Mouse (Mus musculus): ENCODE measurements around the gene Prodh2. TPM values are rescaled to one million over a fixed set of nuclear protein-coding genes. Genes with fewer than 3 reads are reported as not detected.
A peak's percentile ranks its signal among the peaks of the same experiment; 100 is the strongest.

Prodh2 gene
- polyA plus RNA-seq, 1 experiment from 2014 or later = 14.4 TPM

DNA sequence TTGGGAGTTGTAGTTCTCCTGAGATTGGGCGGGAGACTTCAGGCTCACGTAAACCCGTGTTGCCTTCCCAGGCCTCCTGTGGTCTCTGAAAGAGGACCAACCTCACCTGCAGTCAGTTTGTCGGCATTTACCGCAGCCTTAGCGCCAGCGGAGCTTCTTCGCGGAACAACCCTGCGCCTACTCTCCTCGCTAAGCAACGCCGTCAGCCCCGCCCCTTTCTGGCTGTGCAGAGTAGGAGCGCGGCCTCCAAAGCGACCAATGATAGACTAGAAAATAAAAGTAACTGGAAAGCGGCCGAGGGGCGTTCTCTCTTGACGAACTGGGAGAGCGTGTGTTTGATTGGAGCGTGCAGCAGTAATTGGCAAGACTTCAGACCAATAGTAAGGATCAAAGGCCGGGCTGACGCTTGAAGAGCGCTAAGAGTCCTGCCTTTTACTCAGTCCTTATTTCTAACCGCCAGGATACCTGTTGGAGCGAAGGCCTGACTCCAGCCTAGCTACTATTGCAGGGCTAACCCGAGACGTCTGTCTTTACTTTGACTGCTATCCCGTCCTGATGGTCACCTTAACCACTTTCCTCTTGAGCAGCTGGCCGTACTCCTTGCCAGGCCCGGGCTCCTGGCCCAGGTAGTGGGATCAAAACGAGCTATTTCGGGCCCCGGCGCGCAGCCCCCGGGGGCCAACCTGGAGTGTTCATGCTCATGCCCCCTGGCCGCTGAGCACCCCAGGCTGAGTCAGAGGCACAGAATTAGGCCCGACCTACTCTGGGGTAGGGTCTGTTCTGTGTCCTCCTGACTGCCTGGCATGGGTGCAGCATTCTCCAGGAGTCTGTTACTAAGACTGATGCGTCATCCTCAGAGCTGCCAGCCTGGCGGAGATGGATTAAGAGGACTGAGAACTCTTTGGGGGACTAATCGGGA lies 58.9 kb downstream of the Prodh2 start, which contains the start of the genes Hspb6 and Proser3:
TSS of gene Hspb6 (plus strand) at position 77 of the 919 bp plus-strand sequence.
TSS of gene Proser3 (minus strand) at position 198 of the 919 bp plus-strand sequence.
- WGBS = under 1% methylated on average over 44 of the region's 44 CpGs
- Histone ChIP-seq H3K27me3 (no peaks in the 10 kb centered on the region), H3K9me3 (replicated peaks) (no peaks in the 10 kb centered on the region), H3K4me2 (peak within 1 kb of the TSS; percentile 85), H3K4me1 (peaks cover 27% of the 10 kb centered on the region), H3K4me3 (replicated peaks) (peak within 1 kb of the TSS; percentile 66), H3K9ac (peak within 1 kb of the TSS; percentile 66), H3K36me3 (peaks cover 52% of the 10 kb centered on the region), H3K27ac (peak within 1 kb of the TSS; percentile 99)
- ATAC-seq (replicated peaks; ENCODE audit: low FRiP score) = peak; percentile 96

DNA sequence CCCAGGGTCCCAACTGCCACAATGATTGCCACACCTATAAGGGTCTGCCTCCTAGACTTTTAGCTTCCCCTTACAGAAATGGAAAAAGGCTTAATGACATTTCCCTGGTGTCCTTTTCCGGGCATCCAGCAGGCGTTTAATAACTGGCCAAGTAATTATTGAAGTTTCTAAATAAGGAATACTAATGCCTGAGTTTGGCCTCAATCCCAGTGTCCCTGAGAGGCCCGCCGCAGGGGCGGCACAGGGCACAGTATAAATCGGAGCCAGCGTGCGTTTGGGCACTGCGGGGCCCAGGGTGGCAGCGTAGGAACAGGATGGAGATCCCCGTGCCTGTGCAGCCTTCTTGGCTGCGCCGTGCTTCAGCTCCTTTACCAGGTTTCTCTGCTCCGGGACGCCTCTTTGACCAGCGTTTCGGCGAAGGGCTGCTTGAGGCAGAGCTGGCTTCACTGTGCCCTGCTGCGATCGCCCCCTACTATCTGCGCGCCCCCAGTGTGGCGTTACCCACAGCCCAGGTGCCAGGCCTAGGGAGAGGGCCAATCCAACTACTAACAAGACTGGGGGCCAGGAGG lies 59.7 kb downstream of the Prodh2 start:
- 0 out of 2 replicates have a peak, but pooled peaks have one; percentile 19 for ATAC-seq (replicated peaks; ENCODE audit: low FRiP score)
- H3K4me3 ChIP-seq (replicated peaks) = peak overlapping the region; percentile 66

DNA sequence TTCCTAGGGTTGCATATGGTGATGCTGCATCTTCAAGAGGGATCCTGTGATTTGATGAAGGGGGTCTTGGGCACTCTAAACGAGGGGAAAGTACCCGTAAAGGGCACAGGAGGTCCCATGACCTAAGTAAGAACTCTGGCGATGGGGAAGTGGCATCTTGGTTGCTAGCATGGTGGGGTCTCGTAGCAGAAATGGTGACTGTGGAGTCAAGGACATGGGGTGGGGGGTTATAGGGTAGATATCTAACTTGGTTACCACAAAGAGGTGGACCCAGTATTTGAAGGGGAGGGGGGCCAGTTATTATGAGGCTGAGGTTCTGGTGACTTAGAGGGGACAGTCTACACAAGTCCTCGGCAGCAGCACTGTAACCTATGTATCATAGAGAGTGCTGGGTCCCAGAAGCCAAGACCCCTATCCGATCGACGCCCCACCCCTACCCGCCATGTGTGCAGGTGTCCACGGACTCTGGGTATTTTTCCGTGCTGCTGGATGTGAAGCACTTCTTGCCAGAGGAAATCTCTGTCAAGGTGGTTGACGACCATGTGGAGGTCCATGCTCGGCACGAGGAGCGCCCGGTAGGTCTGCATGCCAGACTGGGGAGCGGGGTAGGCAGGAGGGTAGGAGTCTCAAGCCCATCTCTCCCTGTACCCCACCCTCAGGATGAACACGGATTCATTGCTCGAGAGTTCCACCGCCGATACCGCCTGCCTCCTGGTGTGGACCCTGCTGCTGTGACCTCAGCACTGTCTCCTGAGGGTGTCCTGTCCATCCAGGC lies 60.6 kb downstream of the Prodh2 start:
- 0 out of 2 replicates have a peak overlapping the region, but pooled peaks have one; percentile 56 for H3K9ac ChIP-seq
- H3K27me3 ChIP-seq = no peaks in the 10 kb centered on the region
- no peaks in the 10 kb centered on the region for H3K9me3 ChIP-seq (replicated peaks)
- H3K36me3 ChIP-seq = peaks cover 40% of the 10 kb centered on the region
- H3K4me3 ChIP-seq (replicated peaks) = peak overlapping the region; percentile 66
- 0 out of 2 replicates have a peak overlapping the region, but pooled peaks have one; percentile 99 for H3K27ac ChIP-seq
- peaks cover 41% of the 10 kb centered on the region for H3K4me1 ChIP-seq
- WGBS = 80% methylated on average over 22 of the region's 22 CpGs
- no peak for ATAC-seq (replicated peaks; ENCODE audit: low FRiP score)
- peak overlapping the region; percentile 85 for H3K4me2 ChIP-seq

More for the DNA sequence above, 59.7 kb downstream of the Prodh2 start:
- no peaks in the 10 kb centered on the region for H3K27me3 ChIP-seq
- peak overlapping the region; percentile 85 for H3K4me2 ChIP-seq
- peaks cover 49% of the 10 kb centered on the region for H3K36me3 ChIP-seq
- peaks cover 32% of the 10 kb centered on the region for H3K4me1 ChIP-seq
- H3K9me3 ChIP-seq (replicated peaks) = no peaks in the 10 kb centered on the region
- WGBS = 3% methylated on average over 23 of the region's 23 CpGs
- H3K27ac ChIP-seq = peak overlapping the region; percentile 99
- peak overlapping the region; percentile 56 for H3K9ac ChIP-seq

DNA sequence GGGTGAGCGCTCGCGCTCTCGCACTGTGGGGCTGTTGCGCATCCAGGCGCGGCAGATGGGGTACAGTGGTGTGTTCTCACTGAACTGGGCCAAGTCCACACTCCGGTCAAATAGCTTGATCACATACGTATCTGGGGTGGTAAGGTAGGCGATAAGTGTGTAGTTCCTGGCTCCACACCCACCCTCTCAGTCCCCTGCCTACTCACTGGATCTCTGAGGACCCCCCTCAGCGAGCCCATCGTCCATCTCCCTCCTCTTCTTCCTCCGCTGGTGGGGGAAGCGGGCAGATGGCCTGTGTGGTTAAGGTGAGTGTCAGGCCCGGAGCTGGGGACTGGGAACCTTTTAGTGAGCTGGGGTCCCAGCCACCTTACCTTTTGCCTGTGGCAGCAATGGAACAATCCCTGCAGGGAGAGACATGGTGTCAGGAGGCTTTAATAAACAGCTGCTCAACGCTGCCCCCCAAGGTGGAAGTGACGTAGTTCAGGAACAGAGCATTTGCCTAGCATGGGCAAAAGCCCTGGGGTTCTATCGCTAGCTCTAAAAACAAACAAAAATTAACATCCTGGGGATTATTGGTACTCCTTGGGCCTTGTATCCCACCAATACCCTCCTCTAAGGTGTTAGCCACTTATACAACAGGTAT lies 63.6 kb downstream of the Prodh2 start:
- H3K9me3 ChIP-seq (replicated peaks) = no peaks in the 10 kb centered on the region
- H3K27me3 ChIP-seq = no peaks in the 10 kb centered on the region
- WGBS = 94% methylated on average over 18 of the region's 18 CpGs
- peaks cover 46% of the 10 kb centered on the region for H3K4me1 ChIP-seq
- no peak overlapping the region for H3K27ac ChIP-seq
- H3K36me3 ChIP-seq = peaks cover 44% of the 10 kb centered on the region
- H3K4me2 ChIP-seq = no peak overlapping the region
- ATAC-seq (replicated peaks; ENCODE audit: low FRiP score) = no peak
- H3K9ac ChIP-seq = no peak overlapping the region
- H3K4me3 ChIP-seq (replicated peaks) = no peak overlapping the region

DNA sequence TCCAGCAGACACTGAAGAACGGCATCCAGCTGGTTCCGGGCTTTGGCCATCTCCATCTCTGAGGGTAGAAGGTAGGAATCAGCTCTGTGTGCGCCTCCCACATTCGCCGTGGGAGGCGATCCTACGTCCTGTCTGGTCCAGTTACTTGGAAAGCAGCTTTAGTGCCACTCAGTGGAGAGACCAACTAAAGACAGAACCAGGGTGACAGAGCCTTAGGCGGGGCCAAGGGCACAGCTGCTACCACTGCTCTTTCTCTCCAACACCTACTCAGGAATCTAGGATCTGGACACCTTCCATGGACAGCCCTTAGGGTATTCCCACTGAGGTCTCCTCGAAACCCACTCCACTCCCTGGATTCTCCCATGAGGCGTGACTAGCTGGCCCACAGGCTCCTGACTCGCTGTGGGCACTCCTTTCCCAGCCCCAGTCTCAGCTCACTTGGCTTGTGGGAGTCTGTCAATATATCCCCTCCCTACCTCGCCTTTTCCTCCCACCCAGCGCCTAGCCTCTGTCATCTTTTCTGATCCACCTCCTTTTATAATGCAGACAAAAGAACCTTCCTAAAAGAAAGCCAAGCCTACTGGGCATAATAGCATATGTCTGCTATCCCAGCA lies 64.6 kb downstream of the Prodh2 start:
- no peaks in the 10 kb centered on the region for H3K9me3 ChIP-seq (replicated peaks)
- WGBS = 82% methylated on average over 13 of the region's 13 CpGs
- H3K27me3 ChIP-seq = no peaks in the 10 kb centered on the region
- peak overlapping the region; percentile 71 for H3K4me3 ChIP-seq (replicated peaks)
- H3K9ac ChIP-seq = peak overlapping the region; percentile 81; the same call in 1 of the 2 replicates
- H3K27ac ChIP-seq = no peak overlapping the region
- peaks cover 44% of the 10 kb centered on the region for H3K4me1 ChIP-seq
- ATAC-seq (replicated peaks; ENCODE audit: low FRiP score) = no peak
- peak overlapping the region; percentile 92 for H3K4me2 ChIP-seq
- peaks cover 44% of the 10 kb centered on the region for H3K36me3 ChIP-seq

DNA sequence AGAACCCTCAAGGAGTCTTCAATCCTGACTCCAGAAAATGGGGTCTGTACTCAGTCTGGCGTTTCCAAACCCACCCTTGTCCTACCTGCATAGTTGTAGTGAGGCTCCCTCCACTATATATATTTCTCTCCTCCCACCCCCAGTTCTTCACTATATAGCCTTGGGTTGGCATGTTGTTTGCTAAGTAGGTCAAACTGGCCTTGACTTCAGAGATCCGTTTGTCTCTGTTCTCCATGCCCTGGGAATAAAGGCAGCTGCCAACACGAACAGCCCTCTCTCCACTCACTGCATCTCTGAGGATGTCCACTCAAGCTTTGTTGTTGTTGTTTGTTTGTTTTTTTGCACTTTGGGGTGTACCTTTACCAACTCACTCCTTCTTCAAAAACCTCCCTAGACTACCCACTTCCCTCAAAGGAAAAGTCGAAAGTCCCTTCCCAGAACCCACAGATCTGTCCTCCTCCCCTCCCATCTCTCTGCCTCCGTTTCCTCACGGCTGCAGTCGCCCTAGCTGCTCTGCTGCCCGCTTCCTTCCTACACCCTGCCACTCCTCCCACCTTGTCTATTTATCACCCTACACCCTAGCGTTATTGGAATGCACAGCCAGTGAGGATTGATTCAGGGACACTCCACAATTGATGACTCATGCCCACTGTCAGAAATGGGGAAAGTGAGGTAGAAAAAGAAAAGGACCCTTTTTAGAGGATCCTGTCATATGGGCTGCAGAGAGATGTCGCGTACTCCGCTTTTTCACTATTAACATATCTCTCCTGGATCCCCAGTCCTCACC lies 65.4 kb downstream of the Prodh2 start:
- Histone ChIP-seq H3K27me3 (no peaks in the 10 kb centered on the region), H3K27ac (peak overlapping the region; percentile 75), H3K4me1 (peaks cover 39% of the 10 kb centered on the region), H3K9me3 (replicated peaks) (no peaks in the 10 kb centered on the region), H3K9ac (peak overlapping the region; percentile 81), H3K36me3 (peaks cover 44% of the 10 kb centered on the region), H3K4me3 (replicated peaks) (peak overlapping the region; percentile 71), H3K4me2 (peak overlapping the region; percentile 92)
- ATAC-seq (replicated peaks; ENCODE audit: low FRiP score) = no peak
- WGBS = 13% methylated on average over 12 of the region's 12 CpGs

DNA sequence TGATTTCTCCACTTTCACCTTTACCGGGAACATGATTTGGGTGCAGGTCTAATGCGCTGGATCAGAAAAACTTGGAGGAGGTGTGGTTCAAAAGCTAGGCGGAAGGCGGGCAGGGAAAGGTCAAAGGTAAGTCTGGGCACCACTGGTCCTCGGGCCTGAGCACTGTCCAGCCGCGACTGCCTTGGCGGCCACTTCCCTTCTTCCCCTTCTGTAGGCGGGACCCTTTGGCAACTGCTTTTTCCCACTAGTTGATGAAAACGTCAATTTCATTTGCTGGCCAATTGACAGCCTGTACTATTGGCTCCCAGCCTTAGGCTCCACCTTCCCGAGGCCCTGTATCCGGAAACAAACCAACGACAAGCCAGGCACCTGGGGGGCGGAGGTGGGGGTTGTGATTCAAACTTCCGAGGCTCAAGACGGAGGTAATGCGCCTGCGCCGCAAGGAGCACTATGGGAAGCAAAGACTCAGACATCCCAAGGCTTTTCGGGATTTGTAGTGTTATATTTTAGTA lies 66.1 kb downstream of the Prodh2 start, which contains the start of gene Lin37:
TSS of gene Lin37 (minus strand) at position 396 of the 512 bp plus-strand sequence.
- under 1% methylated on average over 20 of the region's 20 CpGs for WGBS
- peak; percentile 87 for ATAC-seq (replicated peaks; ENCODE audit: low FRiP score)
- Histone ChIP-seq H3K9ac (peak within 1 kb of the TSS; percentile 81), H3K9me3 (replicated peaks) (no peaks in the 10 kb centered on the region), H3K27ac (peak within 1 kb of the TSS; percentile 75), H3K4me2 (peak within 1 kb of the TSS; percentile 92), H3K4me3 (replicated peaks) (peak within 1 kb of the TSS; percentile 71), H3K27me3 (no peaks in the 10 kb centered on the region), H3K4me1 (peaks cover 42% of the 10 kb centered on the region), H3K36me3 (peaks cover 39% of the 10 kb centered on the region)

DNA sequence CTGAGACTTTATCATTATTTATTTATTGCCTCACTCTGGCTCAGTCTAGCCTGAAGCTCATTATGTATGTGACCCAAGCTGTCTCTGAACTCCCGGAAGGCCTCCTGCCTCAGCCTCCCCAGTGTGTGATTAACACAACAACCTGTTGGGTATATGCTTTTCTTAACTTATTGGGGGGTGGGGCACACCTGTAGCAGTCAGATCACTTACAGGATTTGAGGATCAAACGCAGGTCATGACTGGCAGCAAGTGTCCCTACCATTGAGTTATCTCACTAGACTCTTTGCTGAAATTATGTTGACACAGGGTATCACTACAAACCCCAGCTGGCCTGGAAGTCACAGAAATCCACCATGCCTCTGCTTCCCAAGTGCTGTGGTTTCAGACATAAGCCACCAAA lies 66.9 kb downstream of the Prodh2 start:
- Histone ChIP-seq H3K9ac (0 out of 2 replicates have a peak overlapping the region, but pooled peaks have one; percentile 14), H3K4me2 (peak overlapping the region; percentile 92), H3K4me3 (replicated peaks) (peak overlapping the region; percentile 71; the same call in 1 of the 2 replicates), H3K27me3 (no peaks in the 10 kb centered on the region), H3K27ac (peak overlapping the region; percentile 71; the same call in 1 of the 2 replicates), H3K4me1 (peaks cover 44% of the 10 kb centered on the region), H3K9me3 (replicated peaks) (no peaks in the 10 kb centered on the region), H3K36me3 (peaks cover 39% of the 10 kb centered on the region)
- 58% methylated on average over 2 of the region's 2 CpGs for WGBS
- ATAC-seq (replicated peaks; ENCODE audit: low FRiP score) = no peak

DNA sequence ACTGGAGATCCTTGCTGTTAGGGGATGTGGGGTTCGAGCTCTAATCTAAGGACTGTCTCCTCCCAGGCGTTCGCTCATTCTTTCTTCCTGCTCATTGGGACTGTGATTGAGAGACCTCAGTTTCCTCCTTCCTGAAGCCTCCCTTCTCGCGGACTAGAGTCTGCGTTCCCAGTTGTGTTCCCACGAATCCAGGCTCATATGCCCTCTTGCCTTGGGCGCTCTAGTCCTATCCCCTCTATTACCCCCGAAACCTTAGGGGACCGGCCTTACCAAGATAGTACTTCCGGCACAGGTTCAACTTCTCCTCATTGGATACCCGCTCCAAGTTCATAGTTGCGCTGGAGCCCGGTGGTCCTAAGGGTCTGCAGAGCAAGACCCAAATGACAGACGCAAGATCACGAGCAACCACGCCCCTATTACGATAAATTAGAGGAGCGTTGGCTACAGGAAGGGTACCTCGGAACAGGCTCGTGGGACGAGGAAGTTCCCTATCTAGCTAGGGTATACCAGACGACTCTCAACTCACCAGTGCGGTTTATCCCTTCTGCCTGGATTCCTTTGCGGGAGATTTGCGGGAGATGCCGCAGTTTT lies 69.2 kb downstream of the Prodh2 start:
- no peak for ATAC-seq (replicated peaks; ENCODE audit: low FRiP score)
- WGBS = under 1% methylated on average over 27 of the region's 27 CpGs
- H3K27ac ChIP-seq = peak overlapping the region; percentile 97
- H3K27me3 ChIP-seq = no peaks in the 10 kb centered on the region
- no peaks in the 10 kb centered on the region for H3K9me3 ChIP-seq (replicated peaks)
- H3K36me3 ChIP-seq = peaks cover 39% of the 10 kb centered on the region
- peak overlapping the region; percentile 73 for H3K9ac ChIP-seq
- peak overlapping the region; percentile 80 for H3K4me3 ChIP-seq (replicated peaks)
- peak overlapping the region; percentile 79 for H3K4me2 ChIP-seq
- peaks cover 44% of the 10 kb centered on the region for H3K4me1 ChIP-seq

Measured in kidney, embryonic 15.5 days (tissue).